Mouse (Mus musculus): Measurements from ENCODE around the gene Tssk2.

The Tssk2 gene

DNA sequence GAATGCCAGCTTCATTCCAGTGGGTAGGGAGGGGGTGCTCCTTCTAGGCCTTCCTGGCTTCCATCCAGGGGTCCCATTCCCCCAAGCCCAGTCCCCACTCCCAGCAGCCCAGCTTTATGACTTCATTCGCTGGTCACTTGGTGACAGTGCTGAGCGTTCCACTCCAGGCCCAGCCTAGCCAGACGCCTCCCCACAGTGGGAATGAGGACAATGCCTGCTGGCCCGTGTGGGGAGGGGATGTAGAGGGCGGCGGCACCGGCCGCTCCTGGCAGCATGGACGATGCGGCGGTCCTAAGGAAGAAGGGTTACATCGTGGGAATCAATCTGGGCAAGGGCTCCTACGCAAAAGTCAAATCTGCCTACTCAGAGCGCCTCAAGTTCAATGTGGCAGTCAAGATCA lies at the start of gene Tssk2, which contains the start of gene Dgcr2:
Gene Tssk2, plus strand, starts transcription at position 176 of the 400 bp plus-strand sequence.
Gene Dgcr2, minus strand, starts transcription at position 101 of the 400 bp plus-strand sequence.
- no peak for DNase-seq (ENCODE audit: low spot score in 2 of 2)

DNA sequence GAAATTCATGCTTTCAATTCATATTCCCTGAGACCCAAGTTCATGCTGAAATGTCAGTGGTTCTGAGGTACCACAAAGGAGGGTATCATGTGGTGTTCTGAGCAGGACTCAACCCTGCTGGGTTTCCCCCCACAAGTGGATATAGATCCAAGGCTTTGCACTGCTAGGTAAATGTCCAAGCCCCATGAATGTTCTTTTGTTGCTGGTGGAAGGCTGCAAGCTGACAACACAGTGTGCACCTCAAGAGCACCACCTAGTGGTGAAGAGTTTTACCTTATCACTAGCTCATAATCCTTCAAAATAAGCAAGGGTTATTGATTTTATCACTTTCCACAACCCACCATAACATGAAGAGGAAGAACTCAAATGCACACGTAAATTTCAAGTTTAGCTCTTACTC lies 49.5 kb upstream of the Tssk2 start:
- peak in 1 of 2 experiments; percentile 61 for DNase-seq (ENCODE audit: low spot score in 2 of 2)

GRCm38 (mm10) chr16:17849486-17849885 lies 49.0 kb upstream of the Tssk2 start:
- no peak for DNase-seq (ENCODE audit: low spot score in 2 of 2)

GRCm38 (mm10) chr16:17851331-17851730 lies 47.1 kb upstream of the Tssk2 start:
- DNase-seq (ENCODE audit: low spot score in 2 of 2): no peak

DNA sequence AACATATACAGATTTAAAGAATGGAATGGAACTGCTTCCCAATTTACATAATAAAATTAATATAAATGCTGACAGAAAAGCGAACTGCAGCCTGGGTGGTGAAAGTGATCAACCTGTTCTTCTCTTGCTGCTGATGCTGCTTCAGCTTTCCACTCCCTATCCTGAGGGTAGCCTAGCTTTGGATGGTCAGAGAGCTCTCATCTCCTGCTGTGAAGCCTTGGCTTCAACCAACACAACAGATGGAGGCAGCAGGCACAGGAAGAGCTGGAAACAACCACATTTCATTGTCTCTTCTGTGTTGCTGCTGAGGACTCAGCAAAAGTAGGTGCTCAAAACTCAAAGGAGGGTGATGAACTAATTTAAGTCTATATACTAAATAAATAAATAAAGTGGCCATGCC lies 46.6 kb upstream of the Tssk2 start:
- DNase-seq (ENCODE audit: low spot score in 2 of 2): no peak

DNA sequence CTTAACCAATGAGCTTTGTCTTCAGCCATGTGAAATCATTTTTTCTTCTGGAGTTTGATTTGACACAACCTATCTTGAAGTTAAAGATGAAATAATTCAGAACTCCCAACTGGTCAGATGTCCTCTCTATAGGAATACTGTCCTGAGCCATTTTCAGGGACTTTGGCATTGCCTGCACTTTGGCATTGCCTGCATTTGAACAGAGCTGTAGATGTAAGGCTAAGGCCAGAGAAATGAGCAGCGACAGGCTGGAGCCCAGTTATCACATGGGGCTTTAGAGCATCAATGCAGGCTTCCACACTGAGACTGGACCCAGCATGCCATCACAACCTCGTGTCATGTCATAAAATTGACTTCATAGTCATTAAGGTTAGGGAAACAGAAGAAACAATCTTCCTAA lies 45.2 kb upstream of the Tssk2 start:
- DNase-seq (ENCODE audit: low spot score in 2 of 2): no peak

- no peak for DNase-seq (ENCODE audit: low spot score in 2 of 2)
Observed at GRCm38 (mm10) chr16:17857157-17857556, 41.3 kb upstream of the Tssk2 start.

- no peak for DNase-seq (ENCODE audit: low spot score in 2 of 2)
Observed at GRCm38 (mm10) chr16:17858592-17858991, 39.8 kb upstream of the Tssk2 start.

GRCm38 (mm10) chr16:17865293-17865692 lies 33.1 kb upstream of the Tssk2 start:
- DNase-seq (ENCODE audit: low spot score in 2 of 2): no peak

GRCm38 (mm10) chr16:17865770-17866169 lies 32.7 kb upstream of the Tssk2 start:
- no peak for DNase-seq (ENCODE audit: low spot score in 2 of 2)

DNA sequence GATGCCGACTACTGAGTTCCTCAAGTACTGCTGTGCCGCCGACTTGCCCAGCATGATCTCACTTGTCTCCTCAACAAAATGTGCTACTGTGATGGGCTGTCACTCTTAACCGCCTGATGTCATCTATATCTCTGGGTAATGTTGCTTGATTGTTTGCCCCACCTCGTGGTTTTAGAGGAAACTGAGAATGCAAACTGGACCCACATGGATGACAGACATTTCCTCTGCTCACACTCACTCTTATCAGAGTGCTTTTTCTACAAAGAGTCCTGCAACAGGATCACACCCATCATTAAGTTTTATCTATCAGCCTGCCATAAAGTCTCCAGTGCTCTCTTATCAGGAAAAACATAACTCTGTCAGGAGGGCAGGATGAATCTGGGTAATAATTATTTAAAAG lies 27.2 kb upstream of the Tssk2 start:
- no peak for DNase-seq (ENCODE audit: low spot score in 2 of 2)

- DNase-seq (ENCODE audit: low spot score in 2 of 2): no peak
Observed at GRCm38 (mm10) chr16:17872995-17873394, 25.4 kb upstream of the Tssk2 start.

GRCm38 (mm10) chr16:17875174-17875573 lies 23.3 kb upstream of the Tssk2 start:
- no peak for DNase-seq (ENCODE audit: low spot score in 2 of 2)

DNA sequence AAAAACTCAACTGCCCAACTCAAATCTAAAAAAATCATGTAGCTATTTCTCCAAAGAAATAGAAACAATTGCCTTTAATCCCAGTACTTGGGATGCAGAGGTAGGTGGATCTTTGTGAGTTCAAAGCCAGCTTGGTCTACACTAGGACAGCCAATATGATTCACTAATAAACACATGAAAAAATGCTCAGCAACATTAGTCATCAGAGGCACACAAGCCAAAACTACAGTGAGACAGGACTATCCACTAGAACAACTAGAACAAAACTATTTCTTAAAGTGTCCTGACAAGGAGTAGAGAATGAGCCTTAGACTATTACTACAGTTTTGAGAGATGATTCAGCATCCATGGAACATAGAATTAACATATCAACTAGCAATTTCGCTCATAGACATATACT lies 22.3 kb upstream of the Tssk2 start:
- no peak for DNase-seq (ENCODE audit: low spot score in 2 of 2)

DNA sequence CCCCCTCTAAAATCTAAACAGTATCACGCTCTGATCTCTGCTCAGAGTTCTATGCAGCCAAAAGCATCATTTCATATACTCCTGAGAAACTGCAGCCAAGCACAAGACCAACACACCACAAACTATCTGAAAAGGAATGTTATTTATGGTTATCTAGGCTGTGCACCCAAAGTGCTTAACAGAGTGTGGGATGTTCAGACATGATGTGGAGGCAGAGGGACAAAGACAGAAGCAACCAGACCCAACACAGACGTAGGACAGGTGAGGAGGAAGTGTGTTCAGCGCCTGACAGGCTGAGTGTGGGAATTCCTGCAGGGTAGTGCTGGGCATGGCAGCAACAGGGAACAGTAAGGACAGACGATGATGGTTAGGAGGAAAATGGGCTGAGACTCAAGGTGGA lies 18.9 kb upstream of the Tssk2 start:
- DNase-seq (ENCODE audit: low spot score in 2 of 2): peak in 1 of 2 experiments; percentile 38

GRCm38 (mm10) chr16:17882196-17882595 lies 16.2 kb upstream of the Tssk2 start:
- no peak for DNase-seq (ENCODE audit: low spot score in 2 of 2)

- DNase-seq (ENCODE audit: low spot score in 2 of 2): no peak
Observed at GRCm38 (mm10) chr16:17884116-17884515, 14.3 kb upstream of the Tssk2 start.

- DNase-seq (ENCODE audit: low spot score in 2 of 2): no peak
Observed at GRCm38 (mm10) chr16:17889689-17890341, 8.6 kb upstream of the Tssk2 start.

DNA sequence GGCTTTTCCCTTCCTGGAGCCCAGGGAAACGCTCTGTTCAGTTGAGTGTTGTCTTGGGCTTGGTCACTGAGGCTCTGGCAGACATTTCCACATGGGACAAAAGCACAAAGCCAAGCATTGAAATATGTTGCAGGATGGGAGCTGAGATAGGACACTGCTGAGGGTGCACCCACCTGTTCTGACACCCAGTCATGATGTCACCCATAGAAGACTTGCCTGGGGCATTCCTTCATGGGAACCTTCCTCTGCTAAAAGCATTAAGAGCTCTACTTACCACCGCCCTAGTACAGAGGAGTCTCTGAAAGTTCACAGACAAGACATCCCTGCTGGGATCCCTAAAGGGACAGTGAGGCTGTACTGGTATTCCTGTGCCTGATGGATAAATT lies 8.1 kb upstream of the Tssk2 start:
- DNase-seq (ENCODE audit: low spot score in 2 of 2): no peak

GRCm38 (mm10) chr16:17890917-17891566 lies 7.4 kb upstream of the Tssk2 start:
- DNase-seq (ENCODE audit: low spot score in 2 of 2): peak; percentile 36 to 50

DNA sequence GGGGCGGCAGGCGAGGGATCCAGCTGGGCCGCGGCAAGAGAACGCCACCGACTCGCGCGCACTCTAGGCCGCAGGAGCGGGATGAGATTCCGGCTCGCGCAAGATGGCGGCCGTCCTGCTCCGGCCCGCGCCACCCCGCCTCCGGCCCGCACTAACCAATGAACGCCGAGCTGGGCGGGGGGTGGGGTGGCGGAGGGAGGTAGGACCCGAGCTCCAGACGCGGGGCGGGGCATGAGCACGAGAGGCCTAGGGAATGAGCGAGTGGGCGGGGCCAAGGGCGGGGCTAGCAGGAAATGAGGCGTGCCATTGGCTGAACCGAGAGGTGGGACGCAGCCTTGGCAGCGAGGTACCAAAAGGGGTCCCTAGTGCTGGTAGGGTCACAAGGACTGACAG lies 6.9 kb upstream of the Tssk2 start, which contains the start of gene Gm20518:
Gene Gm20518, minus strand, starts transcription at position 105 of the 393 bp plus-strand sequence.
- DNase-seq (ENCODE audit: low spot score in 2 of 2): peak; percentile 97 to 98

GRCm38 (mm10) chr16:17892606-17893005 lies 5.8 kb upstream of the Tssk2 start:
- no peak for DNase-seq (ENCODE audit: low spot score in 2 of 2)

GRCm38 (mm10) chr16:17893923-17894322 lies 4.5 kb upstream of the Tssk2 start, which contains the start of gene Tssk1:
Tssk1 (plus strand) TSS chr16:17894223.
- DNase-seq (ENCODE audit: low spot score in 2 of 2): no peak
